Mouse (Mus musculus): ENCODE data around the gene Zfpl1.

Gene Zfpl1

DNA sequence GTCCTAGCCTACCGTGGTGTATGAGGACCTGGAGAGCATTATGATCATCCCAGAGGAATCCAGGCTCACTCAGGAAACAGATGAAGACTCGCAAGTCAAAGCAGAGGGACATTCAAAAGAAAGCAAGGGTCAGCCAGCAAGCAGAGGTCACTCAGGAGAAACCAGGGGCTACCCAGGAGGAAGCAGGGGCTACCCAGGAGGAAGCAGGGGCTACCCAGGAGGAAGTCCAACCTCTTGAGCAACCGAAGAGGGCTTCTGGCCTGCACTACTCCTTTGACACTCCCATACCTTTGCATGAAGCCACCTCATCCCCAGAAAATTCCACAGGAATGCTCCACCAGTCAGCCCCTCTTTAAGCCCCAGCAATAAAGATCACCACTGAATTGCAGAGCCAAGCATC is 13.1 kb upstream of the Zfpl1 start:
- DNase-seq, result no peak

- no peak for DNase-seq
Measured at GRCm38 (mm10) chr19:6094119-6094518, 9.4 kb upstream of the Zfpl1 start, which contains the start of gene AC131692.1. AC131692.1 (plus strand) TSS chr19:6094419.

- no peak for DNase-seq
Measured at GRCm38 (mm10) chr19:6088841-6089240, 4.1 kb upstream of the Zfpl1 start.

DNA sequence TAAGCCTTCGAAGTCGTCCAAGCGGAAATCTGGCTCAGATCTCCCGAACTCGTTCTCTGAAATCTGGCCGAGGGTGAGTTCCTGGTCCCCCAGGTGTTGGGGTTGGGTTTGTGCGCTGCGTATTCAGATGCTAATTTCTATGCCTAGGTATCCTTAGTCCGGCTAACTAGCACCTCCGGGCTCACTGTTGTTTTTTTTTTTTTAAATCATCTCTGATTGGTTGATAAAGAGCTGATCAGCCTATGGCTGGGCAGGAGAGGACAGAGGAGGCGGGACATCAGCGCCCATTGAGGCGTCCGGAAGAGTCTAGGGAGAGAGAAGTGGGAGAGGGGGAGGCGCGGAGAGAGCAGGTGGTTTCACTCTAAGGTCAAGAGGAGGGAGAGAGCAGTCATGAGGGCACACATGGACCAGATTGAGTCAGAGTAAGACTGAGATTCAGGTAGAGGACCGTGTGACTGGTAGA is 692 bp upstream of the Zfpl1 start:
- DNase-seq, result no peak

DNA sequence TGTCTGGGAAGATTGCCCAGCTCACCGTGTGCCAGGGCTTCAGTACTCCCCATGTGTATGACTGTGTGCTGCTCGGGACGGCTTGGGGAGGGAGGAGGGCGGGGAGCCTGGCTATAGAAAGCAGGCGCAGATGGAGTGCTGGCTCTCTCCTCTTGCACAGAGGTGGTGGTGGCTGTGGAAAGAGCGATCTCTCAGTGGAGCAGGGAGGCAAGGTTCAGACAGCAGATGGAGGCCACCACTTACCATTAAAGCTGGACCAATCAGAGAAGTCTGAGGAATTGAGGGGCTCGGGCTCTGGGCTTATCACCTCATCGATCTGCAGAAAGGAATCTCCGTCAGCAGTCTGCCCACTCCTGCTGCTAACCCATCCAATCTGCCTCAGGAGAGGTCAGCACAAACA is 2.6 kb downstream of the Zfpl1 start, which contains the start of gene Gm28374:
Gm28374 (minus strand) TSS at position 101 of the 400 bp plus-strand sequence.
- no peak for DNase-seq

GRCm38 (mm10) chr19:6079983-6080480 is 4.7 kb downstream of the Zfpl1 start, which contains the start of gene Tmem262:
Tmem262 (plus strand) TSS chr19:6080033.
- DNase-seq, result no peak

DNA sequence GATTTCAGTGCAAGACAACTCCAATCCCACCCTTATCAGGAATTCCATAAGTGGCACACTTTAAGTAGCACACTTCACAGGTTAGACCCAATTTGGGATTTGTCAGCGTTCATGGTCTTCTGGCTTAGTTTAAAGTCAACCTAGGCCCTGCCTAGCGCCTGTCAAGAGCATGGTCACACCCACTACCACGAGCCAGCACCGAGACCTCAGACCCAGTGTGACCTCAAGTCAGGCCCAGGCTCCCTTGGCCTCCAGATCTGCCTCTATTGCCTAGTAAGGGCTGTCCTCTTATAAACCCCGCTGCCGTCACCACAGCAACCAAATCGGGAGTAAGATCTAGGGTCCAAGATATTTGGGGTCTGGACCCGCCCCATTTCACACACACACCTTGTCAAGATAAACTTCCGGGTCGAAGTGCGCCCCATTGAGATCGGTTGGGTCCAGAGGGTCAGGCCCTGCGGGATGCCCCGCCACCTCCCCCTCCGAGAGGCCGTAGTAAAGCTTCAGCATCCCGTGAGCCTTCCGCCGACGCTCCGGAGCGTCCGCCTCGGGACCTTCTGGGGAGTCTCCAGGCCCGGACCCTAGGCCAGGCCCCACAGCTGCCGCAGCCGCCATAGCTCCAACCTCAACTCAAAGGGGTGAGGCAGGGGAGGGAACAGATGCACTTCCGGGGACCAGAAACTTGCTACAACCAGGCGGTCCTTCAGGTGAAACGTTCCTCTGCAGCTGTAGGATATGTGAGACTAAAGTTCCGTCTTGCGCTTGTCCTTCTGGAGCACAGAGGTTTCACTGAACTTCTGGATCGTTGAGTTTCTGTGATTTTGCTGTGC is 8.0 kb downstream of the Zfpl1 start, which contains the start of gene Vps51:
Vps51 (minus strand) TSS at position 668 of the 830 bp plus-strand sequence.
- peak; percentile 86 for DNase-seq

GRCm38 (mm10) chr19:6073889-6074288 is 10.9 kb downstream of the Zfpl1 start:
- no peak for DNase-seq

DNA sequence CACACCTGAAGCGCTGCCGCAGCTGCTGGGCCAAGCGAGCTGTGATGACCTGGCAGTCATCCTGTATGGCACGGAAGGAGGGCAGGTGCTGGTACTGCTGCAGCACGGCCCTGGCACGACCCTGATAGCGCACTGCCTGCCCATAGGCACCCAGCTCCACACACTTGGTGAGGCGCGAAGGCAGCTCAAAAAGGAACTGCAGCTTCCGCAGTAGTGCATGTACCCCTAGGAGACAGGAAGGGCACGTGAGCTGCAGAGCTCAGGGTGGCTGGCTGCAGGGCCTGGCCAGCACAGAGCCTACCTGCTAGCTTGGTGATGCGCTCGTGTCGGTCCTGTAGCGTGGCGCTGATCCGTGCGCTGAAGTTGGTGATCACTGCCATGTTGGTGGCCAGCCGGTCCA is 13.5 kb downstream of the Zfpl1 start:
- no peak for DNase-seq

DNA sequence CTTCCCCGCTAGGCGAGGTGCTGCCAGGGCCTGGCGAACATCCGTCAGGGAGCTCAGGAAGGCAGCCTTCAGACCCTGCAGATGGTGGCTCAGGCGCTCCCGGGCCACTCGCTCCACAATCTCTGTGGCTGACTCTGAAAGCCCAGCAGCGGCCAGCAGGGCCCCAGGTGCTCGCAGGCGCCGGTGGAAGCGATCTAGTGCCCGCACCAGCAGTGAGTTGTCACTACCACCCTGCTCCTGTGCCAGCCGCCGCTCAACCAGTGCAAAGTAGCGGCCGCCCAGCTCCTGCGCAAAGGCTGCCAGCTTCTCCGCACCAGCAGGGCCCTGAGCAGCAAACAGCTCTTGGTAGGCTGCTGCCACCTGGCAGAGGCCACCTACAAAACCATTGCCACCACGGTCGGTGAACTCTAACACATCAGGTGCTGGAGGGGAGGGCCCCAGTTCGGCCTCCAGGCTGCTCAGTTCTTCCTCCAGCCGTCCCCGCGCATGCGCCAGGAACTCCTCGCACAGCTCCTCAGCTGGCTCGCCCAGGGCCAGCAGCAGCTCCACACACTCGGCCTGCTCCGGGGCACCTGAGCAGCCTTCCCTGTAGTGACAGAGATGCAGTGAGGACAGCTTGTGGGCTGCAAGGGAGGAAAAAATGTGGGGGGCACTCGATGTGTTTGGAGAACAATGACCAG is 14.0 kb downstream of the Zfpl1 start:
- no peak for DNase-seq

- DNase-seq, result no peak
Measured at GRCm38 (mm10) chr19:6069851-6070250, 14.9 kb downstream of the Zfpl1 start.

- DNase-seq, result no peak
Measured at GRCm38 (mm10) chr19:6068951-6069350, 15.8 kb downstream of the Zfpl1 start.

DNA sequence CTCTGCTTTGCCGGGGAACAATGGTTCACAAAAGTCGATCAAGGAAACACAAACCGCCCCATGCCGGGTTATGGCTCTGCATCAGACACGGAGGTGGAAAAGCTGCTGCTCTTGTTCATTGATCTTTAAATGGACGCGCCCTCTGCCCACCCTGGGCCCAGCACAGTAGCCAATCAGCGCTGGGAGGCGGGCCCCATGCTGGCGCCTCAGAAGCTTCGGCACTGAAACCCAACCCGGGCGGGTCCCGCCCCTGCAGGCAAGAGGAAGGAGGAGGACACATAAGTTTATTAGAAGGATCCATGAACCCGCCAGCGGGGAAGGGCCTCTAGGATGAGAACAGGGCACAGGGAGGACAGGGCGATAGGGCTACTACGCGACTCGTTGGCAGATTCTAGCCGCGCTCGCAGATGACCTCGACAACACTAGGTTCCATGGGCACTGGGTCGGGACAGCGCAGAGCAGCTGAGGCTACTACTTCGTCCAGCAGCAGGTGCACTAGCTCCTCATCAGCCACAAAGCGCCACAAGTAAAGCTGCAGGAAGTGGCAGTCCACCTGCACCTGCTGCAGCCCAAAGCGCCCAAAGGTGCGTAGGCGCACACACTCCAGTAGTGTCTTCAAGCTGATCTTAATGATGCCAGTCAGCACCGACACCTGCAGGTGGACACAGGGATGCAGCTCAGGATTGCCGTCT is 16.9 kb downstream of the Zfpl1 start, which contains the start of gene Tm7sf2:
Tm7sf2 (minus strand) TSS at position 650 of the 692 bp plus-strand sequence.
- peak; percentile 86 for DNase-seq

GRCm38 (mm10) chr19:6067011-6067723 is 17.6 kb downstream of the Zfpl1 start:
- peak; percentile 80 for DNase-seq

DNA sequence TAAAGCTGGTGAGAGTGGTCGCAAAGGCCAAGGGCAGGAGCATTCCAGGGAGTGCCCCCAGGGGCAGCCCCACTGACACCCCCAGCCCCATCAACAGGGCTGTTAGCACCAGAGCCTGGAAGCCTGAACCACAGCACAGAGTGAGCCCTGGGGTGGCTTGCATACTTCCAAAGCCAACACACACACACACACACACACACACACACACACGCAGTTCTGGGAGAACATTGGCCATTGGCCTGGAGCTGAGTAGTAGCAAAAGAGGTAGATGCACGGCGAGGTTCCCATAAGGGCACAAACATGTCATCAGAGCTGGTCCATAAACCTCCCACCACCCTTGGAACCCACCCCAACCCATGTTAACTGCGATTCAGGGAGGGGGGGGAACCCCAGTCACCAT is 18.2 kb downstream of the Zfpl1 start:
- DNase-seq, result no peak

DNA sequence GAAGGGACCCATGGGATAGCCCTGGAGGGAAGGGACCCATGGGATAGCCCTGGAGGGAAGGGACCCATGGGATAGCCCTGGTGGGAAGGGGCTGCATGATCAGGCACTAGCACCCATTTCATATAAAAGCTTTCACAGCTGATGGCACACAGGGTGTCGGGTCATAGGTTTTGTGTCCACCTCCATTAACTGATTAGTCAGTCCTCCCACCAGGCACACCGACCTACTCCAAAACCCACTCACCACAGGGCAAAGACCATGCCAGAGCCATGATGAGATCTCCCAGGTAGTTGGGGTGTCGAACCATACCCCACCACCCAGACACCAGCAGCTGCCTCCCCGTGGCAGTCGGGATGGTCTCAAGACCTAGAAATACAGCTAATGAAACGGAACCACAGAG is 21.7 kb downstream of the Zfpl1 start:
- no peak for DNase-seq

- no peak for DNase-seq
Measured at GRCm38 (mm10) chr19:6062418-6062817, 22.3 kb downstream of the Zfpl1 start.

DNA sequence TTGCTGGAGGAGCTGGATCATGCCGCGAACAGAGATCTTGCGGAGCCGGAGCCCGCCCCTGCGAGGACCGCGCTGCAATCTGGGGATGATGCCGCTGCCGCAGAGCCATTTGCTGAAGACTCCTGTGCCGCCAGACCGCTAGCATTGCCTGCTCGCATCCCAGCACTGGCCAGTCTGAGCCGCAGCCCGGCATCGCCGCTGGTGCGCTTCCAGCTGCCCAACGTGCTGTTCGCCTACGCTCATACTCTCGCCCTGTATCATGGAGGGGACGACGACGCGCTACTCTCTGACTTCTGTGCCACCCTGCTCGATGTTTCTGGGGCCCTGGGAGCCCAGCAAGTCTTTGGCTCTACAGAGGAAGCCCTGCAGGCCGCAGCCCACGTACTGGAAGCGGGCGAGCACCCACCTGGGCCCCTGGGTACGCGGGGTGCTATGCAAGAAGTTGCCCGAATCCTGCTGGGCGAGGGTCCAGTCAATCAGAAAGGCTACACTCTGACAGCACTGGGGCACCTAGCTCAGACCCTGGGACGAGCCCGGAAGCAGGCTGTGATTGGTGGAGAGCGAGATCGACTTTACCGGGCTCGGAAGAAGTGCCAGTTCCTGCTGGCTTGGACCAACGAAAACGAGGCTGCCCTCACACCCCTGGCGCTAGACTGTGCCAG is 23.0 kb downstream of the Zfpl1 start:
- peak; percentile 54 for DNase-seq

DNA sequence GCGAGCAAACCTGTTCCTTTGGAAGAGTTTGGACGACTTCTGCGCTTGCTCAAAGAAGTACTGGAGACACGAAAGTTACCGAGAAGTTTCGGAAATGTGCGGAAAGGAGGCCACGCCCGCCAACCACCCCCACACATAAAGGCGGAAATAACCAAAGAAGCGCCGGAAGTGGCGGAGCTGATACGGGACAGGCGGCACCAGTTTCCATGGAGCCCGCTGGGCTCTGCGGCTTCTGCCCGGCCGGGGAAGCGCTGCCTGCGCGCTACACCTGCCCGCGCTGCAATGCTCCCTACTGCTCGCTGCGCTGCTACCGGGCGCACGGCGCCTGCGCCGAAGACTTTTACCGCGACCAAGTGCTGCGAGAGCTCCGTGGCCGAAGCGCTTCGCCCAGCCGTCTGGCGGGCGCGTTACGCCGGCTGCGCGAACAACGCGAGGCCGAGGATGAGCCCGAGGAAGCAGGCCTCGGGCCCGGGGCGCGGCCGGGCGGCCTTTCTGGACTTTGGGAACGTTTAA is 23.7 kb downstream of the Zfpl1 start, which contains the start of gene Znhit2:
Znhit2 (plus strand) TSS at position 172 of the 513 bp plus-strand sequence.
- DNase-seq, result peak; percentile 92

GRCm38 (mm10) chr19:6058966-6059365 is 25.8 kb downstream of the Zfpl1 start:
- no peak for DNase-seq

DNA sequence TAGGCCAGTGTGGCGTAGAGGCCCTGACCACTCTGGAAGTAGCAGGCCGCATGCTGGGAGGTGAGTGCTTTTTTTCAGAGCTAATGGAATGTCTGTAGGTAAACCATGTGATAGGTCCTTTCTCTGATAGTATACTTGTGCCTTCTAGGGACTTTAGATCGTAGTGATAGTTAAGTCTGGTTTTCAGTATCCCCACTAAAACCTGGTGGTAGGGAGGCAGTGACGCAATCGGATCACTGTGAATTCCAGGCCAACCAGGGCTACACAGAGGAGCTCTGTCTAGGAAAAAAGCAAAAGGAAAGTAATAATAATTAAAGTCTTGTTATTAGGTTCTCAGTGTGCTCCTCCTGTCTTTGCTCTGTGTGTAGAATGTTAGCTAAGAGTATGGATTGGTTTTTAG is 26.2 kb downstream of the Zfpl1 start:
- DNase-seq, result no peak
